Mouse (Mus musculus) spleen, postnatal 10 days (tissue): Measurements from ENCODE around the gene Man2a1.

Source experiments
- DNase-seq, 2 experiments: peaks; one replicate each; pipeline ENCODE4 v3.0.0; 2021 to 2022; ENCODE audit warnings: low spot score in 2 of 2

Gene Man2a1

DNA sequence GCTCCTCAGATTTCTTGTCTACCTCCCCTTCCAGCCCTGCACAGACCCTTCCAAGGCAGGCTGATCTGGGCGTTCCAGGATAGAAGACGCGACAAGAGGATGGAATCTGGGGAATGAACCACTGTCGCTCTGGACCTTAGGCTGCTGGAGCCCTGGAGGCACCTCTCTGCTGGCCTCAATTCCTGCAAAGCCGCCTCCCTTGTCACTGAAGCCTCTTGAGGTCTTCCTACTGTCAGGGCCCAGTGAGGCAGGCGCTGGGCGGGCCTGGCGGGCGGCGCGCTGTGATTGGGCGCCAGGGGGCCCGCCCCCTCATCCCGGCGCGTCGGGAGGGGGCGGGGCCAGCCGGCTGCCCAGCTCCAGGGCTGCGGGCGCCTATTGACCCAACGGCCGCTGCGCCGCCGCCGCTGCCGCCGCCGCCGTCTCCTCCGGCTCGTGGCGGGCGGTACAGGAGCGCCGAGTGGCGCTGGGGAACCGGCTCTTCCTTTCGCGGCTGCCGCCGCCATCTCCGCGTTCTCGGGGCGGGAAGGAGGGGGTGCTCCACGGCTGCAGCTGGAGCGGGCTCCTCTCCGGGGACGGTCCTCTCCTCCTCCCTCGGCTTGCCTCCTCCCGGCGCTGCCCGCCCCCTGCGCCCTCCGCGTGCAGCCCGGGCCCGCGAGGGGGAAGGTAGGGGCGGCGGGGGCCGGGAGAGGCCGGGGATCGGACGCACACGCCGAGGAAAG lies at the start of gene Man2a1:
Man2a1 (plus strand) TSS at position 365 of the 719 bp plus-strand sequence.
- DNase-seq: peak in 1 of 2 experiments; percentile 88

DNA sequence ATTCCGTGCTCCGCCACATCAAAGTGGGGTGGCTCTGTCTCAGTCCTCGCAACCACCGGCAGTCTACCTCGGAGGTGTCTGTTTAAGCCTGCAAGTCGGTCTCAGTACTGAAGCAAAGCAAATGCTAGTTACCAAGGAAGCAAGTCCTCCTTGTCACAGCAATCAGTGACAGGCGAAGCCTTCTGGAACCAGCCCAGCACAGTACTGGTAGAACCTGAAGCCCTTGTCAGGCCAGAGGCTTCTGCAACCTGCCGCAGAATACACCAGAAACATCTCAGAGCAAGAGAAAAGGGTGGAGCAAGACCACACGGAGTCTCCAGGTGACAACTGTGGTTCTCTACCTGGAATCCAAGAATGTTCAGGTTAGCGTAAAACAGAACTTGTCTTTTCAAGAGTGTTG lies 47.2 kb upstream of the Man2a1 start:
- DNase-seq: no peak

DNA sequence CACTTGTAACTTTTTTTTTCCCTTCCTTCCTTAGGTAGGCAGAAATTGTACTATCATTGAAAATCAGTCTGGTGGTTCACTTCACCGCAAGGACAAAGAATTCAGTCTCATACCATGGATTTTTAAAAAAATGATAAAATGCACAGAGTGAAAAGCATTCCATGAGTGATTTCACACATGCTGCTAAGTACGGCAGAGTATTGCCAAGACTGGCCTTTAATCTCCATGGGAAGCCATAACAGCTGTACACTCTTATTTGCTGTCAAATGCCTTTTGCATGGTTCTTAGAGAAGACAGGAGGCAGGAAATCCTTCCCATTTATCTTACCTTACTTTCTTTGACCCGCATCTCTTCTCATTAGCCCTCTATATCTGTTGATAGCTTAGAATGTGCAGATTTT lies 45.6 kb upstream of the Man2a1 start:
- no peak for DNase-seq

DNA sequence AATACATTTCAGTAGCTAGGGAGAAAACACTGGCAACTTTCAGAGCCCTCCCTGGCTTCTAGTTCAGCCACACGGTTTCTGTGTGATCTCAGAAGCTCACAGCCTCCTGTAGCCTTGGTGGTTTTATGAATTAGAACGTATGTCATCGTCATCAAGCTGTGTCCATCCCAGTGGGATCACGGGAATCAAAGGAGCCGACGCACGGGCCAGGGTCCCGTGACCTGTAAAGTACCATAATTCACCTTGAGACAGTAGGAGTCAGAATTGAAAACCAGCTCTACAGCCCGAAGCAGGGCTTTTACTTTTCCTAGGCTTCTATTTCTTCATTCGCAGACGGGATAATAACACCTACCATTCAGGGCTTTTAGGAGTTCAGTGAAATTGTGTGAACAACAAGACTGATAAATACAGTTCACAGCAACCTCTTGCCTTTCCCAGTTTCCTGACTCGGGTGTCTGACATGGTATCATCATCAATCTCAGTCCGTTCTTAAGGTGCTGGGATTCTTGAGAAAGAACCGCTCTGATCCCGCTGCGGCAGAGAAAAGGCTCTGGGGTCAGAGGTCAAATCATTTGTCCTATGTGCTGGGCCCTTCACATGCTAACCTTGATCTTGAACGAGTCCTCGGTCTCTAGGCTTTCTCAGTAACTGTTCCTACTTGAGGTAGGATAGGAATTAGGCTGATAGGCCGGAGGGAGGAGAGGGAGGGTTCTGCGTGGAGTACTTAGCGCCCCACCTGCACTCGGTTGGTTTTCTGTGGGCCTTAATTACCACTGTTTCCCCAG lies 43.7 kb upstream of the Man2a1 start:
- DNase-seq: no peak

DNA sequence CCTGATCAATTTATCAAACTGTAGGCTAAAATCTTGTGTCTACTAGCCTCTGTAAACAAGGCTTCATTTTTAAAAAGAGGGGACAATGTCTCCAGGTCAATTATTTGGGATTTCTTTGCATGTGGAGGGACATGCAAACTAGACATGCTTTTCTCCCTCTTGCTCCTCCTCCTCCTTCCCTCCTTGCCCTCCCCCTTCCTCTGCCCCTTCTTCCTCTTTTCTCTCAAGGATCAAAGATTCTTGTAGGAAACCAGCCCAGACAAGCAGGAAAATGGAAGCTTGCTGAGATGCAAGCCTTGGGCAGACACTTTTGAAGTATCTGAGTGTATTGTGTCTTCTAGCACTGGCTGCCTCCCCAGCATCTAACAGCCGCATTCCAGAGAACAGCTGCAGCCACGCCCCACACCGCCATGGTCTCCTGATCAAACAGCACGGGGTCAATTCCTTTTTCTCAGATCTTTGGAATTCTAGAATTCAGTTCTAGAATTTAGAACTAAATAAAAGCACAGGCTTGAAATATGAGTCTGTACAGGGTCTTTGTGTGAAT lies 41.5 kb upstream of the Man2a1 start:
- DNase-seq: no peak

DNA sequence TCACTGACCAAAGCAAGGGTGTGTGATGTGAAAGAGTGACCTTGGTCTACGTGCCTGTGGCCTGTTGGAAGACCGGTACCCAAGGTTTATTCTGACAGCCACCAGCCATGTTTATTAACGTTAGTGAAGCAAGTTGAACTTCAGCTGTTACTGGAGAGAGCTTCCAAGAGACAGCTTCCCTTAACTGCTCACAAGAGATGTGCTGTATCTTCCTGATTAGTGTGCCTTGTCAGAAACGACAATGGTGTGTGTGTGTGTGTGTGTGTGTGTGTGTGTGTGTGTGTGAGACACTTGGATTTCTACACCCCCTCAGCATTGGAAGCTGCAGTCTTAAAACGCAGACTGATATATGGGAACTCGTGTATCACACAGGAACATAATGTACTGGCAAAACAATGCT lies 34.1 kb upstream of the Man2a1 start:
- no peak for DNase-seq

DNA sequence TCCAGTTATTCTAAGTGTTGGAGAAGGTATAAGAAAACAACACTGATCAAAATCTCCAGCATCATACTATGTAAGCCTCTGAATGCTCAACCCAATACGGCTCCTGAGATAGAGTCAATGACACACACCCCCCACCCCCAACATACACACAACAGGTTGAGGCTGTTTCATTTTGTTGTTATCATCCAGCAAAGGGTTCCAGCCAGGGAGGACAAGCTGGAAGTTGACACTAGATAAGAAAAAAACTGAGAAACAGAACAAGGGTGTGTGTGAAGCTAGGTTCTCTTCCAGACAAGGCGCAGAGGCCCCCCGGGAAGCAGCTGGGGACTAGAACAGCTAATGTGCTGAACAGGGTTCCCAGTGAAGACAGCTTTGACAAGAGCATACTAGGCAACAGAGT lies 33.0 kb upstream of the Man2a1 start:
- no peak for DNase-seq

DNA sequence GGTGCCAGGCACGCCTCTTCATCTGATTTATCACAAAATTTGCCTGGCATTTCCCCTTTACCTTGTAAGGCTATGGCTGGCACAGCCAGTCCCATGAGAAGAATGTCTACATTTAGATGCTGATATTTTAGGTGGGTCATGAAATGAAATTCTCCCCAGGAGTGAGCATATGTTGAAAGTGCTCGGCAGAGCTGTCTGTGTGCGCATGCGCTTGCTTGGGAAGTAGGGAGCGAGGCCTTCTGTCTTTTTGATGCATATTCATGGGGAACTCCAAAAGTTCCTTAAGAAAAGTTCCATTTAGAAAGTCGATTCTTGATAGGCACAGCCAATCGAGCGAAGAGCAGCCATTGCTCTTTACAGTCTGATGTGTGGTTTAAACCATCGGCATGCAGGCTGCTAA lies 26.6 kb upstream of the Man2a1 start:
- no peak for DNase-seq

DNA sequence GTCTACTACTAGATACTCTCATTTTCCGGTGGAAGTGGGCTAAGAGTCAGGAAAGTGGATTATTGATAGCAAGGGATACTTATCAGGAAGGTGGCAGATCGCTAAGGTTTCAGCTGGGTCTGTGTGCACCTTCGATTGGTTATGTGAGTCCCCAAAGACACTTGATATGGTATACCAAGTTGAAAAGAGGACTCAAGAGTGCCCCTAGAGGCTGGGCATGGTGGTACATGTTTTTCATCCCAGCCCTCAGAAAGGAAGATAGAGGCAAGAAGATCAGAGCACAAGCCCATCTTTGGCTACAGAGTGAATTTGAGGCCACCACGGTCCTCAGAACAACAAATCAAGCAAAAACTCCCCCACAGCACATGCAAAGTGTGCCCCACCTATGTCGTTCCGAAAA lies 25.3 kb upstream of the Man2a1 start:
- peak; percentile 43 to 64 for DNase-seq

DNA sequence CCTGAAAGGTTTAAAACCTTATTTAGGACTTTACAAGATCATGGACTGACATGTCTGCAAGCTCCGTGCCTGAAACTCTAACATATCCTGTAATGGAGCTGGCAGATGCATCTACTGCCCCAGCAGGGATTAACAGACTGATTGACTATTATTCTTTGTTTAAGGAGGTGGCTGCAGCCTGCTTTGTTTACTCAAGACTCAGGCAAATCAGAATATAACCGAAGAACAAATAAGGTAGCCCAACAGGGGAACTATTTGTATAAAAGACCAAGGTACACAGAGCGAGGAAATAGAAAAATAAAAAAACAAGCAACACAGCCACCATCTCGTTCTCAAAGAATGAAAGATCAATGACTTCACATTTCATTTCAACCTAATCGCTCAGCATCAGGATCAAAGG lies 23.1 kb upstream of the Man2a1 start:
- DNase-seq: no peak

DNA sequence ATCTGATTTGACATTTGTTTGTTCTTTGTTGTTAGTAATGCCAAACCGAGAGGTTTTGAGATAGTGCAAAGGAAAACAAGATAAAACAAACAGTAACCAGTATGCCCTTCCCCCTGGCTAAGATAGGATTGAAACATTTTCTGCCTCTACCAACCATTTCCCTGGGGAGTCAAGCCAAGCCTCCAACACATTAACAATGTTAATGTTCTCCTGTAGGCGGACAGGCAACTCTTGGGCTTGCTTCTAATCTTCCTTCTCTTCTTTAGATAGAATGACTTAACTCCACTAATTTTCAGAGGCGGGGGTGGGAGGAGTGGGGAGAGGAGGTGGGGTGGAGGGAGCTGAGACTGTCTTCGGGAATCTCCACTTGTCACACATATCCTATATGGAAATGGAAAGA lies 22.2 kb upstream of the Man2a1 start:
- no peak for DNase-seq

DNA sequence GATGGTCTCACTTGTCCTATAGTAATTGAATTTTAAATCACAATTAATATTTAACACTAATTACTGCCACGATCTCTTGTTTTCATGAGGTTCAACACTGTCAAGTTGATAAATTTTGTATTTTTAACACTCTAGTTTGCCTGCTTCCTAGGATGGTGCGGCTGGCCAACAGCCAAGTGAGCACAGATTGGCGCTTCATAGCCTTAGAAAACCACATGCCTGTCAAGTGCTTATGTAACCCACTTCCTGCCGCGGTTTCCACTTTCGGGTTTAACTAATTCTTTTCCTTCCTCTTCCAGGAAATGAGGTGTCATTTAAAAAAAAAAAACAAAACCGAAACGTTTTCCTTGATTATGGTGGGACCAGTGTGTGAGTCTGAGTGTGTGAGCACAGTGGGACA lies 20.8 kb upstream of the Man2a1 start:
- DNase-seq: peak in 1 of 2 experiments; percentile 60

DNA sequence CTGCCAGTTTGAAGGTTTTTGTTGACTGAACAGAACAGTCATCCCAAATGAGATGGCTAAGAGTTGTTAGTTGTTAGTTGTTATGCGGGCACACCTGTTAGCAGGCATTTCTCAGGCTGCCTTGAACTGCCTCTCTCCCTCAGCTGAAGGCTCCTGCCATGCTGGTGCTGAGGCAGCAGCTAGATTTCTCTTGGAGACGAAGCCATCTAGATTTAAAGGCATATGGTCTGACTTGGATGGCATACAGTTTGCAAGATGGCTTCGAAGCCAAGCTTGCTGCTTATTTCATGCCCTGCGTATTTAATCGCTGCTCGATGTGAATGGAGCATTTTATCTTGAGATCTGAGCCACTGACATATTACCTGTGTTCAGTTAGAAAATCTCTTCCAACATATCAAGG lies 19.4 kb upstream of the Man2a1 start:
- no peak for DNase-seq

DNA sequence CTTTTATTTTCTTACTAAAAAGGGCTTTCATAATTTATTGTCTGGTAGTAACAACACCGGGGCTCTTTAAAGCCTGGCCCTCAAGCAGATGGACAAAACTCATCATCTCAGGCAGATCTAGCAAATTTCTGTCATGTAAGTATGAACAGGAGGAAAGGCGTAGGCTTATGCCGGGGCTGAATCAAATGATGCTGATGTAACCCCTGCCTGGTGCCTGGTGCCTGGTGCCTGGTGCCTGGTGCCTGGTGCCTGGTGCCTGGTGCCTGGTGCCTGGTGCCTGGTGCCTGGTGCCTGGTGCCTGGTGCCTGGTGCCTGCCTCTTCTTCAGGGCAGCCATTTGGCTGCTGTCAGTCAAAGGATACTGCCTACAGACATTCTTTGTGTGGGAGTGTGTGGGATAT lies 18.6 kb upstream of the Man2a1 start:
- no peak for DNase-seq

DNA sequence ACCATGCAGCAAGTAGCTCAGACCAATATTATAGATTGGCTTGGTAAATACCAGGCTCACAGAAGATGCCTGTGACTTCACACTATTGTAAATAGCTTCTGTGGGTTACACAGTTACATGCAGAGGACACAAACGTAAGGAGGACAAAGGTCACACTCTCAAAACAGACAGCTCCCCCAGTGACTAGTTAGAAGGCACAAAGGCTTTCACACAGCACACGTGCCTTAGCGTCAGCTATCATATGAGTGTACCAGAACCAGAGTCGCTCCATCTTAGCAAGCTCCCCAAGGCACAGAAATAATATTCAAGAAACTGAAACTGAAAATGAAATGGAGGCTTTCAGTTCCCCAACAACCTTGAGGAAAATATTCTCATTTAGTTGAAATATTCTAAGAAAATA lies 10.1 kb upstream of the Man2a1 start:
- DNase-seq: no peak

DNA sequence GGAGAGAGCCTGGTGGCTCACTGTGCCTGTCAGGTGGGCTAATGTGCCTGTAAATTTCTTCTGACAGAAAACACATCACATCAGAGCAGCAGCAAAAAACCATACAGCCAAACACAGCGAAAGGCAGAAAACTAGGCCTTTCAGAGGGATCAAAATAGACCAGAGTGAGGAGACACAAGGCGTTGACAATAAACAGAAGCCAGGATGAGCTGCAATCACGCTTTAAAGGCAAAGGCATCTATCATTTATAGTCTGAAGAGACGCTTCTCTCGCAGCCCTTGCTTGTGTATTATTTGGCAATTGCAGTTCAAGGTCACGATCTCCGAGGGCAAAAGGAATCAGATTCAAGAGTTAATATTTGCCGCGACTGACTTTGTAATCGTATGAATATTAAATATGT lies 9.2 kb upstream of the Man2a1 start:
- no peak for DNase-seq

DNA sequence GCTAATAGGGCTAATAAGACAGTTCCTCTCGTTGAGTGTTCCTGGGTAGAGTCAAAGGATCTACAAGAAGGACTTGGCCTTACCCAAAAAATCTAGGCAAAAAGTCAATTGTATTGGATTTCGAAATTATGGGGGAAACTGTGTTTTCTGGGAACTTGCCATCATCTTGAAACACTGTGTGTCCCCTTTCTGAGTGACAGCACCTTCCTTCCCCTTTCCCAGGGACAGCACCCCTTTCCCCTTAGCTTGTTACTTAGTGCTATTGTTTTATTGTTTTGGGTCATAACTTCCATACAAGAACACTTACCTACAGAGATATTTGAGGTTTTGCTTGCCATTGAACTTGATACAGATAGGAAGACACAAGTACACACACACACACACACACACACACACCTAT lies 8.2 kb upstream of the Man2a1 start:
- no peak for DNase-seq

DNA sequence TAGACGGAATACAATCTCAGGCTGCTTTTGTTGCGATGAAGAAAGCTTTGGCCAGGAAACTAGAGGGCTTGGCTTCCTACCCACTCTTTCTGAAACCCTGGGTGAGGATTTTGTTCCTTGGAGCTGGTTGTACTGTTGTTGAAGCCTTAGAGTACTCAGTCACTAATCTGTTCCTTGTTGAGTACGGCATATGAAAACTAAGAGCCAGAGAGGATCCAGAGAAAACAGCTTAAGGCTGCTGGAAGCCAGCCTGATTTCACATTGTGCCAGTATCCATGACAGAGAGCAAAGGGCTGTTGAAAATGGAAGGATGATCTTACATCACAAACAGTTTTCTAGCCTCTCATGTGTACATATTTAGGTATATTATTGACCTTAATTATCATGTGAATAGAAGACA lies 7.7 kb upstream of the Man2a1 start:
- no peak for DNase-seq

DNA sequence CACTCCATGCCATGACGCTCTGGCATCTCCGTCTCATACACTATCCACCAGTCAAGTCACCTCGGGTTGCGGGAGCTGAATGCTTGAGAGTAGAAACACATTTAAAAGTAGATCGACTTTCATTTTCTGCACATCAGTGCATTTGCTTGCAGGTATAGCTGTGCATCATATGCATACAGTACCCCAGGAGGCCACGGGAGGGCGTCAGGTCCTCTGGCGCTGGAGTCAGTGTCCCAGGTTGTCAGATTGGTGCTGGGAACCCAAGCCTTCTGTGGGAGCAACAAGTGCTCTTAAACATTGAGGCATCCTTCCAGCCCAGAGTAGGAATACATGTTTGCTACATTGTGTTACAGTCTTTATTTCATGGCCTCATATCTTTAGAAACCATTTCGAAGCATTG lies 2.8 kb upstream of the Man2a1 start:
- DNase-seq: no peak

DNA sequence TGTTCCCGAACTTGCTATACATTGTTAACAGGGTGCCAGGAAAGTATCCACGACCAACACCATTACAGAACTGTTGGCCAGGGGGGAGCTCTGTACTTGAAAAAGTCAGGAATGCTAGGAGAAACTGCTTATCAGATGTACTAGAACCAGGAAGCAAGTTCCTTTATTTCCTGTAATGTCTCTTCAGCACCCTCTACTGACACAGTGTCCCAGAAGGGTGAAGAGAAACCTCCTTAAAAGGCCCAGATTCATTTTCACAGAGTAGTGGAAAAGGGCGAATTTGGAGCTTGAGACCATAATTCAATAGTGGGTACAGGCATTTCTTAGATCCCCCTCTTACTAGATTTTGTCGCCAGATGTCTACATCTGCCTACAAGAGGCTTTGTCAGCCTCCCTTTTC lies 620 bp upstream of the Man2a1 start:
- no peak for DNase-seq

DNA sequence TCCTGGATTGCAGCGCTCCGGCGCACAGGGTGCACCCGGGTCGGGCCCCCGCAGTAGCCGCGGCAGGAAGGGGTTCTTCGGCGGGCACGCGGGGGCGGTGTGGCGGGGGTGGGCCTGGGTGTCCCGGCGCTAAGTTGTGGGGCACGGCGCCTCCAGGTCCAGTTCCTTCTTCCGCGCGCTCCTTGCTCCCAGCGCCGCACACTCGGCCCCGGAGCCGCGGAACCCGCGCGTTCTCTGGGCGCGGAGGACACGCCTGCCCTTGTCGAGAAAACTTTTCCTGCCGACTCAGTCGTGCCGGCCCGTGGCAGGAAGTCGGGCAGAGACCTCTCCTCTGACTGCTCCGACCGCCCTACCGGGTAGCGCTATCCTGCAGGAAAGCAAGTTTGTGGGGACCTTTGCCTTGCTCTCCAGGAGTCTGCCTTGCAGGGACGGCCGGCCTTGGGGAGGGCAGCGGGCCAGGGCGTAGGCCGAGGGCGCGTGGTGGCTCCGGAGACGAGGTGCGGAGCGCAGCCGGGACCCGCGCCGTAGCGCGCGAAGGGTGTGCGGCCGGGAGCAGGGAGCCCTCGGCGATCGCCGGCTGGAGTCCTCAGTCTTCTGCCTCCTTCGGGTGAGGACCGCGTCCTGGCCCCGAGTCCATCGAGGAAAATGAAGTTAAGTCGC lies 685 bp downstream of the Man2a1 start:
- peak; percentile 63 to 77 for DNase-seq

DNA sequence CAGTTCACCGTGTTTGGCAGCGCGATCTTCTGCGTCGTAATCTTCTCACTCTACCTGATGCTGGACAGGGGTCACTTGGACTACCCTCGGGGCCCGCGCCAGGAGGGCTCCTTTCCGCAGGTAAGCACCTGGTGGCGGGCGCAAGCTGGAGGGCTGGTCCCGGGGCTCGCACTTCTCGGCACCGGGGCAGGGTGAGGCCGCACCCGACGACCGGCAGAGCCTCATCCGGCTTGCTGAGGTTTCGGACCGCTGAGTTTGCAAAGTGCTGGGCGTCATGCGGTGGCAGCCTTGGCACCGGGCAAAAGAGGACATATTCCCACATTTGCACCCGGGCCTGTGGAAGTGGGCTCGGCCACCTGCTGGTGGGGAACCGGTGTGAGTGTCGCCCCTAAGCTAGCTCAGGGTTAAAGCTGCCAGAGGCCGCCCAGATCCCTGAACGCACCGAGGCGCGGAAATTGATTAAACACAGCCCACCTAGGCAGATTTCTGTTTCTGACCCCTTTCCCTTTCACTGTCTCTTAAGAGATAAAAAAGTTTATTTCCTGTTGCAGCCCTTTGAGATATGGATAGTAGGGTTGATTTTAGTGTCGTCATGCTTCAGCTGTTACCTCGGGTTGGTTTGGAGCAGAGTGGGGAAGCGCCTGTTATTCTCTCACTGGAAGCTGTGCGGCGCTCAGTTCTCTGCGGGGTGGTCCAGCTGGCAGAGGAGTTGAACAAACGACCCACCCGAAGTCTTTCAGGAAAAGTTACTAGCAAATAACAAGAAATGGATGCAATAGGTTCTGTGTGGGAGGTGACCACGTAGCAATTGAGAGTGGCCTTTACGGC lies 1.4 kb downstream of the Man2a1 start:
- DNase-seq: peak; percentile 51 to 62
